Mouse (Mus musculus) stomach, embryonic 16.5 days (tissue): ENCODE measurements around the gene Rbm17. TPM values are rescaled to one million over a fixed set of nuclear protein-coding genes. Genes with fewer than 3 reads are reported as not detected.

Source experiments
- ATAC-seq: fragments of 200-750 bp; cut with Nextera tagmentation; 2 replicates; pipeline ENCODE4 v1.8.0; 2017; ENCODE audit warnings: moderate number of reproducible peaks, moderate TSS enrichment; ENCODE audit not compliant: insufficient read depth, low FRiP score
- H3K27ac ChIP-seq: fragments of 300-500 bp; sonication (generic); 2 replicates; pipeline ENCODE4 v1.5.1; 2014; ENCODE audit warnings: low read length
- H3K27me3 ChIP-seq: fragments of 300-500 bp; sonication (generic); 2 replicates; pipeline ENCODE4 v1.6.1; 2014; ENCODE audit warnings: low read length, control low read depth, mixed read lengths; ENCODE audit not compliant: control insufficient read depth, insufficient read depth
- H3K36me3 ChIP-seq: fragments of 300-500 bp; sonication (generic); 2 replicates; pipeline ENCODE4 v1.6.1; 2014; ENCODE audit warnings: low read length; ENCODE audit not compliant: control insufficient read depth, insufficient read depth
- H3K4me1 ChIP-seq: fragments of 300-500 bp; sonication (generic); 2 replicates; pipeline ENCODE4 v1.6.1; 2014; ENCODE audit warnings: low read length, control low read depth, mixed read lengths; ENCODE audit not compliant: control insufficient read depth, insufficient read depth
- H3K4me2 ChIP-seq: fragments of 300-500 bp; sonication (generic); 2 replicates; pipeline ENCODE4 v1.6.1; 2014; ENCODE audit warnings: low read depth, low read length, mixed read lengths
- H3K4me3 ChIP-seq: fragments of 300-500 bp; sonication (generic); replicated peaks from 2 replicates; pipeline ENCODE4 v1.5.1; 2014; ENCODE audit warnings: mild to moderate bottlenecking, low read length
- H3K9ac ChIP-seq: fragments of 300-500 bp; sonication (generic); 2 replicates; pipeline ENCODE4 v1.6.1; 2014; ENCODE audit warnings: low read length
- H3K9me3 ChIP-seq: fragments of 300-500 bp; sonication (generic); replicated peaks from 2 replicates; pipeline ENCODE4 v1.6.1; 2016; ENCODE audit warnings: low read length, control low read depth; ENCODE audit not compliant: control insufficient read depth
- WGBS: fragments of 180-500 bp; shearing (Covaris S2); extraction: QIAGEN DNeasy Blood & Tissue Kit; methylation state at CpG from one replicate; pipeline ENCODE4 v1.1.7; 2014; 5-methylcytosine and 5-hydroxymethylcytosine counted together
- polyA plus RNA-seq: library from polyadenylated mRNA; unstranded; fragments of >200 nt; fragmentation: Nextera tagmentation; extraction: Ambion mirVana; gene quantifications from 2 replicates; pipeline ENCODE4 v1.2.1, GENCODE M21; 2015

The Rbm17 gene
- polyA plus RNA-seq = 121 TPM in 2 replicates

- H3K4me3 ChIP-seq = peak within 1 kb of the TSS; percentile 73
- peaks cover 10% of the 10 kb centered on the region for H3K4me1 ChIP-seq
- H3K9me3 ChIP-seq = no peaks in the 10 kb centered on the region
- H3K27me3 ChIP-seq = no peaks in the 10 kb centered on the region
- peak within 1 kb of the TSS; percentile 51; the same call in 1 of the 2 replicates for H3K27ac ChIP-seq
- 0 out of 2 replicates have a peak, but pooled peaks cover 9% of the 10 kb centered on the region for H3K36me3 ChIP-seq
- WGBS = 85% methylated on average over 5 of the region's 5 CpGs
- no peak for ATAC-seq
- peak within 1 kb of the TSS; percentile 96 for H3K9ac ChIP-seq
- H3K4me2 ChIP-seq = 0 out of 2 replicates have a peak within 1 kb of the TSS, but pooled peaks have one; percentile 5
Measured at GRCm38 (mm10) chr2:11604053-11604452, at the start of gene Rbm17. Gene Rbm17 (minus strand): TSS chr2:11604153.

GRCm38 (mm10) chr2:11653330-11653729, 49.4 kb upstream of the Rbm17 start:
- H3K4me1 ChIP-seq = no peaks in the 10 kb centered on the region
- no peaks in the 10 kb centered on the region for H3K27me3 ChIP-seq
- ATAC-seq = no peak
- H3K9me3 ChIP-seq = no peaks in the 10 kb centered on the region
- no peak overlapping the region for H3K4me2 ChIP-seq
- H3K4me3 ChIP-seq = no peak overlapping the region
- H3K27ac ChIP-seq = no peak overlapping the region
- no peak overlapping the region for H3K9ac ChIP-seq
- no peaks in the 10 kb centered on the region for H3K36me3 ChIP-seq
- 32% methylated on average over 6 of the region's 6 CpGs for WGBS

- Histone ChIP-seq H3K4me3 (no peak overlapping the region), H3K4me1 (no peaks in the 10 kb centered on the region), H3K27ac (no peak overlapping the region), H3K4me2 (no peak overlapping the region), H3K36me3 (no peaks in the 10 kb centered on the region), H3K27me3 (no peaks in the 10 kb centered on the region), H3K9ac (no peak overlapping the region), H3K9me3 (no peaks in the 10 kb centered on the region)
- no peak for ATAC-seq
- WGBS = 61% methylated on average over 2 of the region's 2 CpGs
Measured at GRCm38 (mm10) chr2:11652780-11653179, 48.8 kb upstream of the Rbm17 start.

GRCm38 (mm10) chr2:11652196-11652595, 48.2 kb upstream of the Rbm17 start:
- H3K27me3 ChIP-seq = no peaks in the 10 kb centered on the region
- WGBS = 85% methylated on average over 3 of the region's 3 CpGs
- no peaks in the 10 kb centered on the region for H3K9me3 ChIP-seq
- no peak overlapping the region for H3K27ac ChIP-seq
- no peak overlapping the region for H3K9ac ChIP-seq
- ATAC-seq = no peak
- no peak overlapping the region for H3K4me3 ChIP-seq
- no peaks in the 10 kb centered on the region for H3K4me1 ChIP-seq
- no peak overlapping the region for H3K4me2 ChIP-seq
- no peaks in the 10 kb centered on the region for H3K36me3 ChIP-seq

GRCm38 (mm10) chr2:11651476-11651875, 47.5 kb upstream of the Rbm17 start:
- no peak overlapping the region for H3K27ac ChIP-seq
- no peak for ATAC-seq
- no peaks in the 10 kb centered on the region for H3K9me3 ChIP-seq
- H3K27me3 ChIP-seq = no peaks in the 10 kb centered on the region
- no peaks in the 10 kb centered on the region for H3K36me3 ChIP-seq
- H3K4me1 ChIP-seq = no peaks in the 10 kb centered on the region
- 39% methylated on average over 3 of the region's 3 CpGs for WGBS
- no peak overlapping the region for H3K4me2 ChIP-seq
- H3K4me3 ChIP-seq = no peak overlapping the region
- no peak overlapping the region for H3K9ac ChIP-seq

GRCm38 (mm10) chr2:11645297-11645696, 41.3 kb upstream of the Rbm17 start:
- Histone ChIP-seq H3K4me3 (no peak overlapping the region), H3K4me2 (no peak overlapping the region)

GRCm38 (mm10) chr2:11644057-11644456, 40.1 kb upstream of the Rbm17 start:
- no peaks in the 10 kb centered on the region for H3K36me3 ChIP-seq
- H3K4me2 ChIP-seq = no peak overlapping the region
- H3K9ac ChIP-seq = no peak overlapping the region
- H3K9me3 ChIP-seq = no peaks in the 10 kb centered on the region
- WGBS = 73% methylated on average over 1 of the region's 1 CpGs
- H3K4me3 ChIP-seq = no peak overlapping the region
- no peaks in the 10 kb centered on the region for H3K4me1 ChIP-seq
- H3K27ac ChIP-seq = no peak overlapping the region
- no peaks in the 10 kb centered on the region for H3K27me3 ChIP-seq
- ATAC-seq = no peak; the same call in 1 of the 2 replicates

More at GRCm38 (mm10) chr2:11645297-11645696, 41.3 kb upstream of the Rbm17 start:
- no peaks in the 10 kb centered on the region for H3K9me3 ChIP-seq
- no peaks in the 10 kb centered on the region for H3K36me3 ChIP-seq
- H3K27me3 ChIP-seq = no peaks in the 10 kb centered on the region
- H3K9ac ChIP-seq = no peak overlapping the region
- 82% methylated on average over 2 of the region's 2 CpGs for WGBS
- ATAC-seq = no peak
- no peak overlapping the region for H3K27ac ChIP-seq
- H3K4me1 ChIP-seq = no peaks in the 10 kb centered on the region

- Histone ChIP-seq H3K27ac (no peak within 1 kb of the TSS), H3K9ac (no peak within 1 kb of the TSS), H3K4me3 (no peak within 1 kb of the TSS), H3K27me3 (no peaks in the 10 kb centered on the region), H3K4me1 (no peaks in the 10 kb centered on the region), H3K9me3 (no peaks in the 10 kb centered on the region), H3K4me2 (no peak within 1 kb of the TSS), H3K36me3 (no peaks in the 10 kb centered on the region)
- ATAC-seq = no peak
- 87% methylated on average over 3 of the region's 3 CpGs for WGBS
Measured at GRCm38 (mm10) chr2:11642451-11642941, 38.5 kb upstream of the Rbm17 start, which contains the start of gene Il2ra. Gene Il2ra (plus strand): TSS chr2:11642807.

- 61% methylated on average over 1 of the region's 1 CpGs for WGBS
- no peak overlapping the region for H3K4me2 ChIP-seq
Measured at GRCm38 (mm10) chr2:11637115-11637514, 33.2 kb upstream of the Rbm17 start.

More at GRCm38 (mm10) chr2:11637115-11637514, 33.2 kb upstream of the Rbm17 start:
- H3K4me1 ChIP-seq = no peaks in the 10 kb centered on the region
- no peak overlapping the region for H3K9ac ChIP-seq
- no peak overlapping the region for H3K27ac ChIP-seq
- H3K27me3 ChIP-seq = no peaks in the 10 kb centered on the region
- H3K36me3 ChIP-seq = no peaks in the 10 kb centered on the region
- no peaks in the 10 kb centered on the region for H3K9me3 ChIP-seq
- no peak overlapping the region for H3K4me3 ChIP-seq
- no peak for ATAC-seq
